Mouse (Mus musculus) CD4-positive, CD25-positive, alpha-beta regulatory T cell, adult 2 months (primary cell): ENCODE data around the gene Ubqln1.

Experiments
- DNase-seq: peaks from one replicate; pipeline ENCODE4 v3.0.0-alpha.2; 2012; ENCODE audit warnings: low read depth, low spot score

Gene Ubqln1

DNA sequence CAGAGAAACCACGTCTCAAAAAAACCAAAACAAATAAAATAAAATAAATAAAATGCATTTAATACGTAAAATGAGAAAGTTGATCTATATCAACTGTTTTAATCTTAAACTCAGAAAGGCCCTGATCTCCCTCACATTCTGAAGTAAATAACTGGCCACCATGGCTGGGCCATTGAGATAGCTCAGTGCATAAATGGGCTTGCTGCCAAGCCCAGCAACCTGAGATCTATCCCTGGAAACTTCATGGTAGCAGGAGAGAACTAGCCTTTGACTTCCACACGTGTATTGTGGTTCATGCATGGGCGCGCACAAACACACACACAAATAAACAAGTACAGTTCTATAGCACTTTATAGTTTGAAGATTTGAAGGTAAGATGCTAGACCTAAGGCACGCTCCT, 14.1 kb downstream of the Ubqln1 start:
- DNase-seq, result no peak

DNA sequence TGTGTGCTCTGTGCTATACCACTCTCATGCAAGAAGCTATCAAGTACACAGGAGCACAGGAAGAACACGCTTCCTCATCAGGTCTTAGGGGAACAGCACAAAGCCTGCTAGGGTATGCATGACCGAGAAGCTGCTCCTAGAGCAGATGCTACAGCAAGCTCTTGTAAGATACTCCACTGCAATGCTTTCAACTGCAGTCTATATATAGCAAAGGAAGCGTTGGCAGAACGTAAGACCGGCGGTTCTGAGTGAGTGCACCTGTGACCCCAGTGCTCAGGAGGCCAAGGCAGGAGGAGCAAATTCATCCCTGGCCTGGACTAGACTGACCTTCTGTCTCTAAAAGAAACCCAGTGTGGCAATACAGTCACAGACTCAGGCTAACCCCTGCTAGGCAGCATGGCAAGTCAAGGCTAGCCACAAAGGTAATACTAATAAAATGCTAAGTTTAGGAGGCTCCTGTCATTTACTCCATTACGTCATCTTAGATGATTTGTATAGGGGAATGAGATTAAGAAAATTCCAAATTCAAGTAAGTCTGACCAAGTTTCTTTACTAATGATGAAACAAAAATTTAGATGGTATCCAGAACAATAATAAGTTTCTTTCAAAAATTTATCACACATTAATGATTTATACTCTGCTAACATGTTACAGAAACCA, 17.3 kb downstream of the Ubqln1 start:
- DNase-seq, result no peak

DNA sequence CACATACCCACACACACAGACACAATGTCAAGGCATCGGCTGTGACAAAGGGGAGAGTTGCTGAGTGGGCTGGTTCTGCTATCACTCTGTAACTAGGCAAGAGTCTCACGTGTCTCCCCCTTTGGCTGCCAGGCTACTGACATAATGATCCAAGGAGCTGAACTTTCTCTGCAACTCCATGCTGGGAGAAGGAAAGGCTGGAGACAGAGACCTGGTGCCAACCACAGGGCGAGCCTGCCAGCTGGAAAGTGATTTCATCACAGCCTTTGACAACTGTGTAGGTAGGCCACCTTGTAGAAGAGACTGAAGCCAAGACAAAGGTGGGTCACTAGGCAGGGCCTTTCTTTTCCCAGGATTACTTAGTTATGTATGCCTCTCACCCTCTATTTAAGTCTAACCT, 18.2 kb downstream of the Ubqln1 start:
- DNase-seq, result no peak

DNA sequence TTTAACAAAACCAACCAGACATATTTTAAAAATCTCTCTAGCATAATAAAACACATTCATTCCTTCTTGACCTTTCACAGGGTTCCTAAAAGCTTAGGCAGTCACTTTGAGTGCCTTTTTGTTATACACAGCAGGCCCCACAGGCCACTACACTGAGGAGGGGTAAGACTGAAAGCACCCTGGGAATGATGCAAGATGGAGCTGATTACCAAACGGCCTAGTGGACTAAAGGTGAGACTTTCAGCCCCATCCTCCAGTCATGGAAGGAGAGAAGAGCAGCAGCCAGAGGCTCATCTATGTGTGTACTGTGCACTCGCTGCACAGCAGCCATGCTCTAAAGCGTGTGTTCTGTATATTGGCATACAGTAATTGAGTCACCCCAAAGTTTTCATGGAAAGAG, 20.5 kb downstream of the Ubqln1 start:
- no peak for DNase-seq

DNA sequence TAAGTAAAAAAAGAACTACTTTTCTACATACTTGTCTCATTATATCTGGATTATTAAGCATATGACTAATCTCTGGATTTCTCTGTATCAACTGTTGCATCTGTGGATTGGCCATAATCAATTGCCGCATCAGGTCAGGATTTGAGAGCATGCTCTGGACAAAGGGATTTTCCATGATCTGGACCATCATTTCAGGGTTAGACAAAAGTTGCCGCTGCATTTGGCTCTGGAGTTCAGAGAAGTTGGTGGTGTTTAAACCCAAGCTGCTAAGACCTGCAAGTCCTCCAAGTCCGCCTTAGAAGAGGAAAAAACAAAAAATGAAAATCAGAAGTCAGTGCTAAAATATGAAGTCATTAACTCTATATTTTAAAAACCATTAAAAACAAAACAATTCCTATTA, 22.2 kb downstream of the Ubqln1 start:
- no peak for DNase-seq

DNA sequence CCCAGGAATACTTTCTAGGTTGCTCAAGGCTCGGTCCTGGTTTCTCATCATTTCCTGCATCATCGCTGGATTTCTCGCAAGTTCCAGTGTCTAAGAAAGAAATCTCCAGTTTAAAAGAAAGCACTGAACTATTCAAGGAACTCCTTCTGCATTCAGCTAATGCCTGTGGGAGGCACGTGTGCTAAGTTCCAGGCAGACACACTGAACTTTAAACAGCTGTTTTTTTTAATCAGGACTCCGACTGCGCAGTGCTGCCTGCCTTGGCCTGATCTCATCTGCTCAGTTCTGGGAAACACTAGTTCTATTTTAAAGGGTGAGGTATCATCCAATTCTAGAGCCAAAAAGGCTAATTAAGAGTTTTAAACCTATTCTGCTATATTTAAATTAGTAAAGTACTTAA, 23.3 kb downstream of the Ubqln1 start:
- DNase-seq, result no peak

DNA sequence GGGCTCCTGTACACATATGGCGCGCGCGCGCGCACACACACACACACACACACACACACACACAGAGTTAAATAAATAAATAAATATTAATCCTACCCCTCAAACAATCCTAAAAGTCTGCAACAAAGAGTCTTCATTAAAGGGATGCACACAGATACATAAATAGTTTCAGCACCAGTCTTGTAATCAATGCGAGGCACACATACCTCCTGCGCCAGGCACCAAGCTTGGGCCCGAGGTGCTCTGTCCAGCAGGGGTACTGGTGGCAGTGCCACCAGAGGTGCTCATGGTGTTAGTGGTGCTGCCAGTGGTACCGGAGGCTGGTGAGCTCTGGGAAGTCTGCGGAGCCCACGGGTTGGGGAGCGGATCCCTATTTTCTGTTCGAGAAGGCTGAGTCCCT, 23.9 kb downstream of the Ubqln1 start:
- no peak for DNase-seq

DNA sequence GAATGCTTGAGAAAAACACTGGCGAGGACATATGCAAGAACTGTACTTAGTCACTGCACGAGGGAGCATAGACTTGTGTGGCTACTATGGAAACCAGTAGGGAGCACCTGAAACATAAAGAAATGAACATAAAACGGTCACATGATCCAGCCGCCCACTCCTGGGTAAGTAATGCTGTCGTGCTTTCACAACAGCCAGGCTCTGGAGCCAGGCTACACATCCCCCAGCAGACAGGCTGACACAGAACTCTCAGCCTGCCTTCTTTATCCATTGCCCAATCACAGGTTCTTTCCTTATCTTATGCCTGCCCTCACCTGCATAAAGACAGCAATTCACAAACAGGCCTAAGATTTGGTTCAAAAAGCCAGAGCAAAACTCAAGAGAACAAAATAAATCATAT, 26.0 kb downstream of the Ubqln1 start:
- peak; percentile 30 for DNase-seq

DNA sequence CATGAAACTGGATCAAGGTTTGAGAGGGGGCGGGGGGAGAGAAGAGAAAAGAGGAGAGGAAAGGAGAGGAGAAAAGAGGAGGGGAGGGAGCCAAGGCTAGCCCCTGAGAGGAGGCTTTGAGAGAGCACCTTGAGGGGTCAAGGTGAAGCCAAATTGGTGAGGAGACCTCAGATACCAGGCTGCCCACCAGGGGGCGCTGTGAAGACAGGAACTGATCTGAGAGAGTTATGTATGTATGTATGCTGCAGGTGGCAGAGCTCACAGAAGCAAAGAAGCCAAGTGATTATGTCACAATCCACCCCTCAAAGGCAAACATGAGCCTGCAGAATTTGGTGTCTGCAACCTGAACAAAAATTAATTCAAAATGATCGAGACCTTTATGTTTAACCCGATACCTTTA, 27.0 kb downstream of the Ubqln1 start:
- DNase-seq, result peak; percentile 90

DNA sequence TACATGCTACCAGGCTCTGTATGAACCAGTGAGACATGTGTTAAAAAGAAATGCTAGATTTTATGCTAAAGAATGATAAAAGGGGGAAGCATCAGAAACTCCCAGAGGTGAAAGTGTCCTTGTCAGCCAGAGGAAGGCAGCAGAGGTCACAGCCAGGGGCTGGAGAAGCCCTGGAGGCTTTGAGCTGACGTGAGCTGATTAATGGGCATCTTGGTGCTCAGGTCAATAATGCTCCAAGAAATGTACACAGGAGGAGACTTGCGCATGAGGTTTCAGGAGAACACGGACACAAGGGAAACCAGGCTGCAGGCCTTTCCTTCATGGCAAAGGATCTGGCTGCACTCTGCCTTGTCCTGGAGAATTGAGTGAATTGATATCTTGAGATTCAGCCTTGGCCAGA, 27.7 kb downstream of the Ubqln1 start:
- DNase-seq, result no peak

DNA sequence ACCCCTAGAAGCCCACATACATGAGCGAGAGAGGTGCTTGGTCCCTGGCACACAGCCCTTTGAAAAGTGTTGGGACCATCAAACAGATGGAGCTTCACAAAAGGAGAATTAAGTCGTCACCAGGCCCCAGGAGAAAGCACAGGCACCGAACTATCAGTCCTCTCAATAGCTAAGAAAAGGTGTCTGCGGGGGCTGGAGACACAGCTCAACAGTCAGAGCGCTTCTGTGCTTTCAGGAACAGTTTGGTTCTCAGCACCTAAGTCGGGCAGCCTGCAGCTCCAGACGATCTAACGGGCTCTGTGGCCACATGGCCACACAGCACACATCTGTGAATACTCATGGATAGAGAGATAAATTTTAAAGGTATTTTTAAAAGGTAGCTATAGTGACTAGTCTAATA, 29.2 kb downstream of the Ubqln1 start:
- DNase-seq, result no peak

DNA sequence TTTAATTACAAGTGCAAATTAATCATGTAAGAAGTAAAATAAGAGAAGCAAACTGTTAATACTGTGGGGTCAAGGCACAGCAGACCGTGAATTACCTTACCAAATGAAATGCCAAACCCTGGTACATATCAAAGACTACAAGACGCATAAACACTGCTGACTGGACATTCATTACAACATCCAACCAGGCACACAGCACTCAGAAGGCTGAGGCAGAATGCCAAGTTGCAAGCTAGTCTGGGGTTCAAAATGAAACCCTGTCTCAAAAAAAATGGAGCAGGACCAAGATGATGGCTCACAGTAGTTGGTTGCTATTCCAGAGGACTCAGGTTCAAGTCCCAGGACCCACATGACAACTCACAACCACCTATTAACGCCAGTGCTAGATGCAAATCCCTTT, 31.3 kb downstream of the Ubqln1 start:
- DNase-seq, result no peak

DNA sequence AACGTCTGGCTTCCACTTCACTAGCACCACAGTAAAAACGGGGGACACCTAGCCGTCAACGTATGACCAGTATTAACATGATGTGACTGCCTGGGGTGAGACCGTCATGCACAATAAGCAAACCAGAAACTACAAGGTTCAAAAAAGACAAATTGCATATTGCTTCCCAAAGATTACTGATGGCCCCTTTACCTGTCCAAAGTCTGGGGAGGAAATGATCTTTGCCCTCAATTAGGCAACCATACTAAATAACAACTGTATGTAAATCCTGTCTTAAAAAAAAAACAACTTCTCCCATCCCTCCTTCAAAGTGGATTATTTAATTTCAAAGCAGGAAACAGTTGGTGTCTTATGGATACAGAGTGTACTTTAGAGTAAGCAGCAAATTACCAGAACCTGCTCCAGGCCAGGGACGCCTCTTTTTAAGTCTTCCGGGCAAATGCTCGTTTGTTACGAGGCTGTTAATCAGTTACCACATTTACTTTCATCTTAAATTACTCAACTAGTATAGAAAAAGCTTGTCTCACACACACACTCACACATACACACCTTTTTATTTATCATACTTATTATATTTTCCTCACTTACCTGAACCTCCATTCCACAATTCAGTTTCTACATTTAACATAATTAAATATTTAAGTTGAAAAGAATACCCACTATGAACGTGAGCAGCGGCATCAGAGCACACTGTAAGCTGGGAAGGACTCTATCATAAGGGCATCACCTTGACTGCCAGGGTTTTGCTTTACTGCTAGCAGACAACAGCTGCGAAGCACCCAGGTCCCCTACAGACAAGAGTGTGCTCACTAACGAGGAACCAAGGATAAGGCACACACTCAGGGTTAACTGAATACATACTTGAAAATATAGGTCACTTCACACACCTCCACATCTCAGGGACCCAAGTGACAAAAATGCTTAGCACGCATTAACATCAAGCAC, 33.6 kb downstream of the Ubqln1 start:
- DNase-seq, result no peak

DNA sequence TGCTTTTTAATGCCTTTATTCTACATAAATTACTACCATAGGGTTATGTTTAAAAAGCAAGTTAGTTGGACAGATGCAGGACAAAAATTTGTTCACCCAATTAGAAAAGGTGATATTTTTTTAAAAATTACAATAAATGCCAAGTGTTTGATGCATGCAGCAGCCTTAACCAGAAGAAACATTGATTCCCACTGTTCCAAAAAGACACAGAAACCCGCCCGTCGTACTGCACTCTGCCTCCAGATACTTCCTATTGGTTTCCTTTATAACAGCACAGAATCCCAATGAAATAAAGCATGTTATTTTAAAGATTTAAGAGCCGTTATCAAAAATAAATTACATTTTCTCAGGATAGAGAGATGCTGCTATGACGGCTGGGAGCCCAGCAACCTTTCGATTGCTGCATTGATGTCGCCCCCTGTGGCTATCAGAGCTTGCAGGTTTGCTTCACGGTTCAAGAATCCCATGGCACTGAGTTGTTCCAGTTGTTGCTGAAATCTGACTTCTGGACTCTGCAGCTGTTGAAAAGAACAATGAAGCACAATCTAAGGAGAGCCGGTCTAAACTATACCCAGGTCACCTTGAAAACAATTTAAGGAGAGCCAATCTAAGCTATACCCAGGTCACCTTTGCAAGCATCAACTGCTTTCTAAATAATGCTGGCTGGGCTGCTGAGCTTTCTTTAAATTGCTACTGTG, 37.8 kb downstream of the Ubqln1 start:
- no peak for DNase-seq

DNA sequence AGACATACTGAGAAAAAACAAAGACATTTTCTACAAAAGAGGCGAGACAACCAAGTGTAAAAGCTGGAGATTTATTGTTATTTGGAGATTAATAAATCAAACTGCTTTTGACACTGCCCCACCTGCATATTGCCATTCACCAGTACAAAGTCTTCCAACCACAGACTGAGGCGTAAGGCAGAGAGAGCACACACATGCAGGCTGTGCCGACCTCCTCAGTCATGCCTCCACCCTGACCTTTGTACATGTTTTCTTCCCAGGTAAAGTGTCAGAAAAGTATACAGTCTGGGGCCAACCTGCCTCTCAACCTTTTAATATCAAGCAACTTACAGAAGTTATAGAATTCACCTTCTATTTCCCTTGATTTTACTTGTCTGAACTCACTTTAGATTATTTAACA, 39.3 kb downstream of the Ubqln1 start:
- DNase-seq, result no peak

DNA sequence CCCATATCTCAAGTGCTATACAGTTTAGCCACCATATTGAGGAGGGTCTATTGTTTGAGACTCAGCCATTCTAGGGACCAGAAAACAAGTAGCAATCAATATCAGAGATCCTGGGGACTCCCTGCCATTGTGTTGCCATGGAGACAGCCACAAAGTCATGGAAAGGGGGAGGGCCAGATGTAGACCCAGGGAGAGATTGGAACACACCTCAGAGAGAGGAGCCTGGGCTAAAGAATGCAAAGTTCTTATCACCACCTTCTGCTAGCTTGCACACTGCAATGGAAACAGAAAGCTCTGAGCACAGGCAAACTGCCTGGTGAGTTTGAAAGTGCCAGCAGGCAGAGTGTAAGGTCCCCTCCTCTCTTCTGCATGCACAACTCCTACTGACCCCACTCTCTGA, 47.3 kb downstream of the Ubqln1 start:
- no peak for DNase-seq

DNA sequence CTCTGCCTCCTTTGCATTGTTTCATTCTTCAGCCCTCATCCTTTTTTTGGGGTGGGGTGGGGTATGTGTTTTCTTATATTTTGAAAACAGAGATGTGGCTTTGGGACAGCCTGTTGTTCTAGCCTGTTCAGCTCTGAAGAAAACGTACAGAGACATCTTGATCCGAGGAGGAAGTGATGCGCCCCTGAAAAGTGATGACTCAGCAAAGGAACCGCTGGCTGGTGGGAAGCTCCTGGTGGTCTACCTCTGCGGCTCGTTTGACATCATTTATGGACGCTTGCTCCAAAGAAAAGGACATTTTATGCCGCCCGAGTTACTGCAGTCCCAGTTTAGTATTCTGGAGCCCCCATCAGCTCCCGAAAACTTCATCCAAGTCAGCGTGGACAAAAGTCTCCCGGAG, 52.1 kb downstream of the Ubqln1 start:
- DNase-seq, result no peak

DNA sequence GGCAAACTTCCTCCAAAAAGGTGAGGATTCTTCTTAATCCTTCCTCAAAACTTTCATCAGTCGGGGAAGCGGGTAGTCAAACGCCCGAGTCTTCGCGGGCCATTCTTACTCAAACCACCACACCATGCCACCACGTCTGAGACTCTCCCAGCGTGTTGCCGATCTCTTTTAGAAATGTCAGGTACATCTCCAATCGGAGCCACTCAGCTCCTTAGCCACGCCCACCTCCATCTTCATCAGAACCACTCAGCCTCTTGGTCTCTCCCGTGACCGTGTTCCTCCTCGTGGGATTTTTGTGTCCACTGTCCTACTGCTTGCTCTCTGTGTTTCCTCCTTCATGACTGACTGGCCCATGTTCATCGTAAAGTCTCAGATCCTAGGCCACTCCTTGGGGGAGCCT, 54.7 kb downstream of the Ubqln1 start:
- no peak for DNase-seq

DNA sequence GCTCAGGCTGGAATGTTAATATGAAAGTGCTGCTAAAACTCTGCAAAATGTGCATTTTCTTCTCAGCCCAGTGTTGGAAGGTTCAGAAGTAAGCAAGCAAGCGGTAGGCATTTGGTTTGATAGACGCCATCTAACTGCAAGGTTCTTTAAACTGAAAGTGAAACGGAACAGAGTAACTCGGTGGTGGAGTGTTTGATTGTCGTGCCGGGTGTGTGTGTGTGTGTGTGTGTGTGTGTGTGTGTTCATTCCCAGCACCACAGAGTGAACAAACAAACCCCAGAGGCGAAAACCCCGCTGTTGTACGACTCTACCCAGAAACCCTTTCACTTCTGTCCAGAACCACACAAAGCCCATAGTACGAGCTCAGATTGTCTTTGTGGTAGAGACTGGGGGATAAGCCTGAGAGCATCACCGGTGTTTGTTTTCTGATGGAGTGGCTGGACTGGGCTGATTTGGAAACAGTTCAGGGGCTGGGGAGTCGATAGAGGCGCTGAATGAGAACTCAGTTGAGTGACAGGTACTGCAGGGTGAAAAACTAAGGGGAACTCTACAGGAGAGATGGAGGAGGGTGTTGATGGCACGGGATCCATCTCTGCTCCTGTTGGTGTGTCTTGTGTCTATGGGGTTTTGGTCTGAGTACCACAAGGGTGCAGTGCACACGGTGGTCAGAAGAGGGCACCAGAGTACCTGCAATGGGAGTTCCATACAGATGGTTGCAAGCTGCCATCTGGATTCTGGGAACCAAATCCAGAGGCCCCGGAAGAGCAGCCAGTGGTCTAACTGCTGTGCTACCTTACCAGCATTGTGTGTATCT, 57.1 kb downstream of the Ubqln1 start:
- DNase-seq, result peak; percentile 93

DNA sequence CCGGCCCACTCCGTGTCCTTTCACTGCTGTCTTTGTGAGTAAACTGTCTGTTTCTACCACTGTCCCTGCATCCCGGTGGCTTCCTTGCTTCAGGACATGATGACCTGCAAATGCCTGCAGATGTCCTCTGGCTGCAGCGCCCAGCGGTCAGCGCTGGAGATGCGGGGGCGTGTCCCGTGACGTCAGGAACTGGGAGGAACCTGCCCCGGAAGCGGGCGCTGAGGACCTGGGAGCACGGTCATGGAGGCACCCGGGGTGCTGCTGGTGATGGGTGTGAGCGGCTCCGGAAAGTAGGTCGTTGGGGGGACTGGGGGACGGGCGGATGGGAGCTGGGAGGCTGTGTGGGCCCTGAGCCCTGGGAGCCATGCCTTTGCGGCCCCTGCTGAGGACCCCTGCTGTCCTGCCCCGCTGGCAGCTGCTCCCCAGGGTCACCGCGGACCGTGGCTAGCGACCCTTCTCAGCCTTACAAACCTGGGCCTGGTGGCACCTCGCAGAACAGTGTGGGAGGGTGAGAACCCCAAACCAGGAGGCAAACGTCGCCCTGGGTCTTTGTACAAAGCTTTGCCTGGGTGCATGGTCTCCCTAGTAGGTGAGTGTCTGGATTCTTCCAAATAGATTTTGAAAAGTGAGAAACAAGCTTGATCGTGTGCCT, 57.9 kb downstream of the Ubqln1 start, which contains the start of gene Idnk:
Gene Idnk, plus strand, starts transcription at position 203 of the 652 bp plus-strand sequence.
- peak; percentile 86 for DNase-seq

DNA sequence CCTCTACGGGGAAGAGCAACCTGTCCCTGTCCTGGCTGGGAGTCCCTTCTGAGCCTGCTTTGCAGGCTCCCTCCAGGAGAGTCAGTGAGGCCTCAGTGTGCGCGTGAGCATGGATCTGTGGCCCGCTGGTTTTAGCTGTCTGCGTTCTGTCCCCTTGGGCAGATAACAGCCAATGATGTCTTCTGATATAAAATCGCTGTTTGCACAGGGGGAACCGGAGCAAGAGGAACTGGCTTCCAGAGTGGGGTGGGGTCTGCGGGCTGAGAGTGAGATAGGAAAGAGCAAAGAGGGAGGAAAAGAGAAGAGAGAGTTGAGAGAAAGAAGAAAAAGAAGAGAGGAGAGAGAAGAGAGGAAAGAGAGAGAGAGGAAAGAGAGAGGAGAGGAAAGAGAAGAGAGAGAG, 58.4 kb downstream of the Ubqln1 start:
- DNase-seq, result peak; percentile 25
